Mouse (Mus musculus): Measurements from ENCODE around the gene D10Wsu102e.

DNA sequence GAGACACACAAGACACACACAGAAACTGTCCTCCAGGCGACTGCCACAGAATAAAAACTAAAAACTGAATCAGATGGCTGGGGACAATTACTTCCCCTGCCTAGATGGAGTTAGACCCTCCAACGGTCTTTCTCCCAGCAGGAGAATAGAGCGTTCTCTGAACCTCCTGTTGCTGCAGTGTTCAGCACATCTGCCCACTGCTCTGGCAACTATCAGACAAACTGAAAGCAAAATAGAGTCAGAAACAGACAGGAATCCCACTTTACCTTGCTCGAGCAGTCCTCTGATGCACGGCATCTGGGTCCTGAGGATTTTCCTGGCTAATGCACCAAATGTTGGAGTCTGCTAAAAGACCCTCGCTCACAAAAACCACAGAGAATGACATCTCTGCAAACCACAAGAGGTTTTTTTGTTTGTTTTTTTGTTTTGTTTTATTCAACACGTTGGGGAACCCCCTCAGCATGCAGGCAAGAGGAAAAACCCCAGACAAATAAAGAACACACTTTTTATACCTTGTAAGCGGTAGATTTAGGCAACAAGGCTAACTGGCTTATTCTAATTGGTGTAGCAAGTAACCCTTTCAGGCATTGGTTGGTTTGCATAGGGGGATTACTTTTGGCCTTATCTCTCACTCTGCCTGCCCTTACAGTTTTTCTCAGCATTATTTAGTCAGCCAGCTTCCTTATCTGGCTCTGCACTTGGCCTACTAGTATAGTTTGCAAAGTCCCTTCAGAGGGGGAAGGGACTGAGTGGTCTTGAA, 24.6 kb downstream of the D10Wsu102e start:
- TF ChIP-seq CTCF (IDR thresholded peaks at IDR 0.05; ENCODE audit: insufficient read depth, low read depth, low read length) (no peak), POLR2A (IDR thresholded peaks at IDR 0.05; ENCODE audit: insufficient read depth, low read depth, low read length) (no peak)

All from olfactory bulb, adult 2 months (tissue).